Mouse (Mus musculus) cerebellum, adult 2 months (tissue): ENCODE measurements around the gene Gkap1.
A peak's percentile ranks its signal among the peaks of the same experiment; 100 is the strongest.

Source experiments
- CTCF ChIP-seq: fragments of 200-500 bp; IDR thresholded peaks from 2 replicates; pipeline ENCODE4 v1.5.1; 2011; ENCODE audit warnings: low read depth, mild to moderate bottlenecking, control low read depth, low read length, moderate library complexity, borderline replicate concordance; ENCODE audit not compliant: insufficient read depth
- POLR2A ChIP-seq: fragments of 200-500 bp; IDR thresholded peaks from 2 replicates; pipeline ENCODE4 v1.6.1; 2011; ENCODE audit warnings: low read length, control low read depth, borderline replicate concordance; ENCODE audit not compliant: insufficient read depth

- TF ChIP-seq CTCF = peak; percentile 81
- no peak for TF ChIP-seq POLR2A
These were observed 42.9 kb downstream of the Gkap1 start for GRCm38 (mm10) chr13:58232611-58233010.
